Mouse (Mus musculus) cerebellum, postnatal 25 days (tissue): ENCODE measurements at regions not wholly inside any gene's neighbourhood (a gene's known extent, or its start where the extent isn't known, plus 50 kb on each side); places are given as distances from the start of the nearest gene placed in this dataset.

Experiments used
- DNase-seq, 2 experiments: peaks; one replicate each; pipeline ENCODE4 v3.0.0; 2021; ENCODE audit warnings: mixed read lengths in 2 of 2

DNA sequence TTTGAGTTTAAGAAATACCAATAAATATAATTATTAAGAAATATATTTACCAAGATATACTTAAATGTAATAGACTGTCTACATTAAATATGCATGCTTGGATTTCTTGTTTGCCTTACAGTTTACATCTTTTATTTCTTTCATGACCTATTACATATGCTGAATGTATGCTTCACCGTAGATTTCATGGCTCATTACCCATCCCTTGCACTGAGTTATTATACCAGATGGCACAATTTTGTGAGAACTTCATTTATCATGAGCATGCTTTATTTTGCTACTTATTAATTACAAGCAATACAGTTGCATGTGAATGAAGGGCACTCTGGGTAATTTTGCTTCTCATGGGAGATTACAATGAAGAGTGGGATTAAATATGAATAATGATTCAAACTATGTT lies 856.0 kb upstream of the Nectin3 start:
- DNase-seq: no peak

DNA sequence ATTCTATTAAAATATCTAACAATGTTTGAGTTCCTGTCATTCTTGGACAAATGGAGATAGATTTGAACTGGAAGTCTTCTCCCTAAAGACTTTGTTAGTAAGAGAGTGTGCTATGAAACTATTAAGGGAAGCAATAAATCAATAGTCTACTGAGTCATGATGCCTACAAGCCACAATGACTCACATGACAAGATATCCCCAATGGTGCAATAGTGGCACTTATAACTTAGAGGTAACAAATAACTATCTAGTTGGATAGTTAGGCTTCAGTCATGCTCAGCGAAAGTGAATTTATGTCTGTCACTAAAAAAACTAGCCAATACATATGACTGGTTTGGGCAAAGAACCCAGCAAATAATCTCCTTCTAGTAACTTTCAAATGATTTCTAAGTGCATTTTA lies 889.1 kb upstream of the Dppa4 start:
- DNase-seq: no peak

DNA sequence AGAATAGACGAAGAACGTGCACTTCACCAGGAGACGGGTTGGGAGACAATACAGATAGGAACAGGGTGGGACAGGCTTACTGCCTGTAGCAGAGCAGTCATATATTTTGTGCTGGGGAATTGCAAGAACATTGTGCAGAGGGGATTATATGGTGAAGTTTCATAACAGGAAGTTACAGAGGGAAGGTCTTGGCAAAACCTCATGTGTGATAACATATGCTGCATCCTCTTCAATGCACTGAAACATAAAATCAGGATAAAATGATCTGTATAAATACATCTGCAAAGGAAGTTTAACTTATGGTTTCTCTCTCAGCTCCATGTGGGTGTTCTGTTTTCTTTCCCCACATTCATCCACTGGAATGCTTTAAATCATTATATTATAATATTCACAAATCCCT lies 876.5 kb upstream of the Dppa4 start:
- DNase-seq: no peak

DNA sequence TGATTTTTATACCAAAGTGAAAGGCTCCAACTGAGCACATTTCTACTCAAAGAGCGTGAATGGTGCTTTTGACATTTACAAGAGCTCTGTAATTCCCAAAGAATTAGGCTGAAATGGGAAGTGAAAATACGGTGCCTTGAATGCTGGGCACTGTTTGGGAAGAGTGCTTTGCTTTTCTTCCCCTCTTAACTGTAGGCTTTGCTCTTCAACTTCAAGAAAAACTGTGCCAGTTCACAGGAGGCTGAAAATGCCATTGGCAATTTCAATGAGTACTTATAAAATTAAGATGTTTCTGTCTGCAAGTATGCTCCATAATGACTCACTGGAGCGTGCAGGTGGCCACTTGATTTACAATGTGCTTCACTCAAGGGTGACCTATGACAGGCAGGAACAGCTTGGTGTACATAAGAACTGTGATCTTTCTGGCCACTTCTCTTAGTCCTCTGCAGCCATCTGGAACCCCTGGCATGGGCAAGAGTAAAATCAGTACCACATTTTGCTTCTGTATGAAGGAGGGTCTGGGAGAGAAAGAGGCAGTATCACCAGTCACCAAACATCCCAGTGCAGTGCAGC lies 864.8 kb upstream of the Dppa4 start:
- no peak for DNase-seq

DNA sequence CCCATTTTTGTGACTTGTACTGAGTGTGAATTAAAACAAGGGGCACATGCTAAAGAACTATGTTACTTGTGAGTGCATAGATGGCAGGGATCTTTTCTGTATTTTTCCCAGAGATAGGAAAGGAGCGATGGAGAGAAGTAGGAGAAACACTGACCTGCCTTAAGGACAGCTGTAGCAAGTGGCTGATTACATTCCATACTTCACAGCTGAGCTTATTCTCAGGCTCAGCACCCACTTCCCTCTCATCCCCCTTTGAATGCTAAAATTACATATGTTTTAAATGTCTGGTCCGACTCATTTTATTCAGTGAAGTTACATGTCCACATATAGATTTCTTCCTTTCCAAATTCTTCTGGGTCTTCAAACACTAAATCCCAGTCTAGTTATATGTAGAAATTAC lies 838.5 kb upstream of the Dppa4 start:
- DNase-seq: no peak

DNA sequence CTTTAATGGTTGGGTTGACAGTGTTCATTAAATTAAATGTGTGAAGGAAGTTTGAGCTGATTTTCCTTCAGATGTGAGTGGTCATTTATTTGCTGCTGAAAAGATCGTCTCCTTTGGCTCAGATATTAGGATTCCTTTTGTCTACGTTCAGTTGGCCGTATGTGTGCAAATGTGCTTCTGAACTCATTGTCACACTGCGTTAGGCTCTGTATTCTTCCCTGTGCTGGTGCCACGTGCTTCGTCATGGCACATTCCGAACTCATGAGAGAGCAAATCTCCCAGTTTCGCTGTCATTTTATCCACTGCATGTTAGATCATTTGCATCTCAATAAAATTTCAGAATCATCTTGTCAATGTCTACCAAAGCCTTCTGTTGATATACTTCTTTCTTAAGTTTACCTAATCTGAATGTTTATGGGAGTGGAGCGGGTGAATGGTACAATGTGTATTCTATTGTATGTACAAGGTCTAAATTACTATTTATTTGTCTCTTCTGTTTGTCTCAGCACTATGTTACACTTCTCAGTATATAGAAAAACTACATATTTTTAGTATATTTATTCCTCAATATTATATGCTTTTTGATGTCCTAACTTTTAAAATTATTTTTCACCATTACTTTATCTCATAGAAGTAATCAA lies 808.0 kb upstream of the Dppa4 start:
- no peak for DNase-seq

DNA sequence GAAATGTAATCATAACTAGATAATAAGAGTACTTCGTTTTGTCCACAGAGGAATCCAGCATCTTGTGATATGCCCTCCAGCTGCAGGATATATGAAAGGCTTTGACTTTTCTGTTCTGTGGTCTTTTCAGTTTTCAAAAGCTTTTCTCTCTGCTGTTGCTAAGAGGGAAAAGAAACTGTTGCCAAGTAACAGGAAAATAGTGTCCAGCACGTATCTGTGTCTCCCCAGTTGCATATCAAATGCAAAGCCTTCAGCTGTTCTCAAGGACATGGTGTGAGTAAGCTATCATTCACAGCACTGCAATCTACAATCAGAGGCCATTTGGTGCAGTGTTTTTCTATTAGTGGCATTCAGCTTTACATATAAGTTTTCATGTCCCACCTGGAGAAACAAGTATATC lies 801.5 kb upstream of the Dppa4 start:
- no peak for DNase-seq

DNA sequence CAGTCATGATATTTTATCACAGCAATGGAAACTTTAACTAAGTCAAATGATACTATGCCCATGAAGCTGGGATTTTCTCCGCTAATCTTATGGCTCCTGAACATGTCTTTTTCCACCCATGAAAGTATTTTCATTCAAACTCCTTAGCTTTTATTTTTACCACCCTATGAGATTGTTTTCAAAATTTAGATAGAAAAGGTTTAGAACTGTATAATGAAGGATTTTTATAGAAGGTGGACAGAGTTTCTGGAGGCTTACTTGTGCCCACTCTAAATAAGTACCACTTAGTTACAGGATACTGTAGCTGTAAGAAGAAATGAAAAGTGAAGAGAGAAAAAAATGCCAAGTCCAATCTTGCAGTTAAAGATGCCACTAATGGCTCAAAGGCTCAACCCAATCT lies 795.0 kb upstream of the Dppa4 start:
- DNase-seq: no peak

DNA sequence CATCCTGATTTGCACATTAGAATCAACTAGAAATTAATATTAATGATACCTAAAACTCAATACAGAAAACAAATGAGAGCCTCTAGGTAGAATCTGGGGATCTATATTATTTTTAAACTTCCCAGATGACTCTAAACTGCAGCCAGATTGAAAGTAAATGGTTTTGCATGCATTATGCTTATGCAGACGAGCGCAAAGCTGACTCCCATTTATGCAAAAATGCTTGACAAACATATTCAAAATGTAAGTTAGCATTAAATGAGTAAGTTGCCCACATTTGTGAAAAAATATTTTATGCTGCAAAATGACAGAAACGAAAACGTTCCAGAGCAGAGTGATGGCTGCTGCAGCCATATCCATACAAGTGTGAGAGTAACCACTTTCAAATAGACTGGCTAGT lies 757.7 kb upstream of the Dppa4 start:
- no peak for DNase-seq

DNA sequence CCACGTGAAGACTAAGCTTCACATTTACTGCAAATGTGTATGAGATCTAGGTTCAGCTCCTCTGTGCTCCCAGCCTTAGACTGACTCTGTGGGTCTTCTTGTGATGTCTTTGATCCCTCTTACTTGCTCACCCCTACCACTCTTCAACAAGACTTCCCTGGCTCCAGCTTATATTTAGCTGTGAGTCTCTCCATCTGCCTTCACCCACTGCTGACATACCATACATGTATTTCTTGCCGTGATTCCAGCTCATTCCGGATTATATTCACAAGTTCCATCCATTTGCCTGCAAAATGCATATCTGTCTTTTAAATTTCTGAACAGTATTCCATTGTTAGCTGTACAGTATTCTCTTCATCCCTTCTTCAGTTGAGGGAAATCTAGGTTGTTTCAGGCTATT lies 756.9 kb upstream of the Dppa4 start:
- DNase-seq: no peak

DNA sequence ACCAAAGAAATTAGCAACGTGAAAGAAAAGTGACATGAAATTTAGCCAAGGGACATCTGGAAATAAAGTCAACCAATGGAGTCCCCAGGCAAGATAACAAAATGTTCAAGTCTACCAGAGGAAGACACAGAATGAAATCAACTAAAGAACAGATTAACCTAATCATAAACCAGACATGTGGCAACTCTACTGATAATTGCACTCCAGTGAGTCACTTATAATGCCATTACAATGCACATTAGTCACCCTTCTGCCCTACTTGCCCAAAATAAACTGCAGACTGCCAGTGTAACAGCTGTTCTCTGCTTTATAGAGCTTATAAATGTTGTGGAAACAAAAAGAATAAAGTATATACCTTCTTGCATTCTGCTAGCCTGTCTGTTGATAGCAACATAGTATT lies 747.0 kb upstream of the Dppa4 start:
- DNase-seq: no peak

DNA sequence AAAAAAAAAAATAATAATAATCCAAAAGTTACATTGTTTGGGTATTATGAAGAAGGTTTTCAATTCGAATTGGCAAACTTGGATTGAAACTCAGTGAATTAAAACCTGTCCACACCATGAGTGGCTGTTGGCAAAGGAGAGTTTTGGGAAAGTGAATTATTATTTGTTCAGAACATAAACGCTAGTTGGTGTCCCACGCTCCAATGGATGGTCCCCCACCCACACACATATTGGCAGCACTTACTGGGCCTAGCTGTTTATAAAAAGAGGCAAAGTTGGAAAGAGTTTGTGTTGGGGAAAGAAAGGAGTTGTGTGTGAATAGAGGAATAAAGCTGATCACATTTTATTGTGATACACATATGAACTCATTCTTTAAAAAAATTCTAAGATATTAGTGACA lies 732.4 kb upstream of the Dppa4 start:
- DNase-seq: no peak

DNA sequence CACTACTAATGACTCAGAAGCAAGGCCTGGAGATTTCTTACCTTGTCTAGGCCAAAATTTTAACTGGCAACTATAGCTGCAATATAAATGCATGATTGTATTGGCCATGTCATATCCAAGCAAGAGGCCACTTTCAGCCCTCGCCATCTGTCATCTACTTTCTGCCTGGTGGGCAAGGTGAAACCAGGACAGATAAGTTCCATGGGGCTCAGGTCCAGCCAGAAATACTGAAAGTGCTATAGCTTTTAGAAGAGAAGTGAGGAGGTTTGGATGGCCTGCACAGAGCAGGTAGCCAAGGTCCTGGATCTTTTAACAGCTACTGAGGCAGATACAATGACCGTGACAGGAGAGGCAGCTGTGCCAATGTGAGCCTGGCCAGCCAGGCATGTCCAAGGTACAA lies 715.5 kb upstream of the Dppa4 start:
- peak; percentile 10 to 15 for DNase-seq

DNA sequence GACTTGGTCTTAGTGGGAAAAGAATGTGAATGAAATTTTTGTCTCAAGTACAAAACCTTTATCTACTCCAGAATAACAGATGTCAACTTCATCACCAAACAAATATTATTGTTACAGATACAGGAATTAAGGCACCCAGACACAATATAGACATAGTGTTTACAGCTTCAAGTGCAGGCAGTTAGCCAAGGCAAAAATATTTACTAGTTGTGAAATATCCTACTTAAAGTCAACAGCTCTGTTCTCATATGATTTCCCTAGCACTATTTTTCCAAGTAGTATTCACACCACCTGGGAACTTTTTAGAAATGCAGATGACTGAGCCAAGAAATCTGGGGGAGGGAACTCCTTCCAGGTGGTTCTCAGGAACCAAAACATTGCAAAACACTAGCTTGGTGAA lies 684.1 kb upstream of the Dppa4 start:
- no peak for DNase-seq
